ENCODE assay signal across 9 mouse cellular contexts in the genomic region with DNA sequence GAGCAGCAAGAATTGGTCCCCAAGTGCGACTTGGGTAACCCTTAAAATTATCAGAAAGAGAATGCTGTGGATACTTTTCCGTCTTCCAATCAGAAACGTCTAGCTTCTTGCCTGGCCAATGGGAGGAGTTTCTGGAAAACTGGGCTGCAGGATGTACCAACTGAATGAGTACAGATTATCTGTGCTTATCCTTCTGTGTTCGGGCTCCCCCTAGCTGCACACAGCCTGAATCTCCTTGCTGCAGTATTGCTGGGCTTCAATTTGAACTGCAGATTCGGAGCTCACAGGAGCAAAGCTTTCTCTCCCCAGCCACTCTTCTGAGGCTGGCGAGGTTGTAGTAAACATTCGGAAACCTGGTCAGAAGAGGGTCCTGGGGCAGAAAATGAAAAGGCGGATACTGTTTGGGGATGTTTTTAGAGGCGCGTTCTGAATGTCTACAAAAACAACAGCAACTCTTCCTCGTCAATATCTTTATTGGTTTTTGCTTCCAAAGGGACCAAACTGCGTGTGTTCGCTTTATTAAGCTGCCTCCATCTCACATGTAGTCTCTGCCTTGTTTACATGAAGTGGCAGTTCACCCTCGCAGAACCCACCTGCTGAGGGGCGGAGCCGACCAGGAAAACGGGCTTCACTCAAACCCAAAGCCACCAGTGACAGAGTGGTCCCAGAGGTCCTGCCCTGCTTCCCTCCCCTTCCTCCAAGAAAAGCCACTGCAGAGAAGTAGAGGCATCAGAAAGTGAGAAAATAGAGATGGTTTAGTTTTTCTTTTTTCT.
A peak's percentile ranks its signal among the peaks of the same experiment; 100 is the strongest.
DNase-seq lines count a peak whose midpoint lies in the region; ATAC-seq and TF ChIP-seq lines count a peak whose summit lies in the region.
"Had no signal": no experiment of that assay in that cellular context is flagged by ENCODE, and none has a peak within 500 bp of the region (broad histone marks: within the 10 kb centered on the region; RNA-seq: fewer than 3 reads in every experiment).

No protein-coding gene starts in this region.

- H3K4me3 ChIP-seq in ES-E14 (ENCODE audit: insufficient read depth in 1 of 2, low read depth in 1 of 2, low read length in 2 of 2, poor library complexity in 1 of 2, severe bottlenecking in 1 of 2), result peak overlapping the region in 1 of 2 experiments; percentile 22; a peak in 2 of 4 replicates
- H3K4me3 ChIP-seq in layer of hippocampus, adult 2 months, result peak overlapping the region; percentile 50
- no peak overlapping the region for H3K4me3 ChIP-seq in lung, adult 2 months (replicated peaks; ENCODE audit: extremely low read depth, low read depth, low read length)

- no peak for TF ChIP-seq POLR2A in lung, adult 2 months (IDR thresholded peaks at IDR 0.05; ENCODE audit: borderline replicate concordance, extremely low read depth, low read depth, low read length)

- H3K9me3 ChIP-seq in ES-E14 (ENCODE audit: control insufficient read depth, insufficient read depth, low read depth, low read length), result no peaks in the 10 kb centered on the region

- in situ Hi-C loops in ES-E14 (cut with MboI; ENCODE audit: low sequenced_read_pairs in 2 of 2, unreplicated experiment in 2 of 2), result no loop called here

- H3K4me1 ChIP-seq in ES-E14 (ENCODE audit: control insufficient read depth in 2 of 2, insufficient read depth in 2 of 2, low read length in 2 of 2, poor library complexity in 1 of 2), result no peaks in the 10 kb centered on the region; a peak in 1 of 4 replicates
- H3K4me1 ChIP-seq in lung, adult 2 months (ENCODE audit: control insufficient read depth, insufficient read depth, low read length), result no peaks in the 10 kb centered on the region

- TF ChIP-seq CTCF in layer of hippocampus, adult 2 months (conservative IDR thresholded peaks at IDR 0.05), result peak; percentile 96
- peak; percentile 52 for TF ChIP-seq CTCF in lung, adult 2 months (IDR thresholded peaks at IDR 0.05; ENCODE audit: insufficient read depth, low read length)

- peak; percentile 61 for DNase-seq in ES-E14 (ENCODE audit: low read depth, low spot score)
- DNase-seq in cerebellum, adult 8-10 months, result peak; percentile 71
- peak; percentile 74 for DNase-seq in heart, postnatal 4 days
- peak; percentile 89 to 93 for DNase-seq in layer of hippocampus, adult 2 months (ENCODE audit: low spot score in 2 of 2)
- DNase-seq in lung, adult 2 months, result peak; percentile 4
- peak; percentile 49 for DNase-seq in retina, adult 2 months (ENCODE audit: low read depth, low spot score)
- DNase-seq in spleen, adult 12 weeks (ENCODE audit: low spot score), result no peak

- peak; percentile 96 for ATAC-seq in frontal cortex, adult (ENCODE audit: low TSS enrichment)

- no peak overlapping the region for H3K9ac ChIP-seq in ES-E14 (ENCODE audit: insufficient read depth, low read depth, low read length, poor library complexity, severe bottlenecking)

- H3K36me3 ChIP-seq in ES-E14 (ENCODE audit: control insufficient read depth, insufficient read depth, low read length, poor library complexity, severe bottlenecking), result no peaks in the 10 kb centered on the region
- H3K36me3 ChIP-seq: G1E had no signal

- 21% methylated on average over 17 of the region's 17 CpGs for WGBS in lung, adult 2 months

- H3K27ac ChIP-seq in ES-E14 (ENCODE audit: insufficient read depth, low read depth, low read length, poor library complexity, severe bottlenecking), result no peak overlapping the region
- peak overlapping the region; percentile 74 for H3K27ac ChIP-seq in layer of hippocampus, adult 2 months

TF ChIP-seq in ES-E14, 5 proteins besides CTCF, POLR2A, EP300 and RAD21:
- TF ChIP-seq ZC3H11A (IDR thresholded peaks at IDR 0.05; ENCODE audit: borderline replicate concordance, low read depth, low read length), result peak; percentile 49; the same call in 1 of the 2 replicates
- no peak for TF ChIP-seq HCFC1 (IDR thresholded peaks at IDR 0.05; ENCODE audit: borderline replicate concordance, insufficient read depth, low read length)
